Mouse (Mus musculus): ENCODE measurements at regions not wholly inside any gene's neighbourhood (a gene's known extent, or its start where the extent isn't known, plus 50 kb on each side); places are given as distances from the start of the nearest gene placed in this dataset.

GRCm38 (mm10) chr12:99634726-99635125 lies 71.3 kb upstream of the Foxn3 start:
- in situ Hi-C loops (cut with MboI; ENCODE audit: low sequenced_read_pairs in 2 of 2, unreplicated experiment in 2 of 2): no loop called here
- H3K9me3 ChIP-seq (ENCODE audit: control insufficient read depth, insufficient read depth, low read depth, low read length): no peaks in the 10 kb centered on the region
- H3K4me1 ChIP-seq (ENCODE audit: control insufficient read depth in 2 of 2, insufficient read depth in 2 of 2, low read length in 2 of 2, poor library complexity in 1 of 2): 0 out of 4 replicates have a peak, but pooled peaks cover 0 to under 1% of the 10 kb centered on the region in 2 experiments
- no peak overlapping the region for H3K4me3 ChIP-seq (ENCODE audit: insufficient read depth in 1 of 2, low read depth in 1 of 2, low read length in 2 of 2, poor library complexity in 1 of 2, severe bottlenecking in 1 of 2)
- H3K9ac ChIP-seq (ENCODE audit: insufficient read depth, low read depth, low read length, poor library complexity, severe bottlenecking): no peak overlapping the region
- no peaks in the 10 kb centered on the region for H3K36me3 ChIP-seq (ENCODE audit: control insufficient read depth, insufficient read depth, low read length, poor library complexity, severe bottlenecking)
- no peak for TF ChIP-seq MAFK (IDR thresholded peaks at IDR 0.05; ENCODE audit: insufficient read depth, low read depth, low read length)
- no peak for TF ChIP-seq ZC3H11A (IDR thresholded peaks at IDR 0.05; ENCODE audit: borderline replicate concordance, low read depth, low read length)
- TF ChIP-seq ZNF384 (IDR thresholded peaks at IDR 0.05; ENCODE audit: low read depth, low read length): no peak
- TF ChIP-seq HCFC1 (IDR thresholded peaks at IDR 0.05; ENCODE audit: borderline replicate concordance, insufficient read depth, low read length): no peak
- no peak for TF ChIP-seq CHD2 (IDR thresholded peaks at IDR 0.05; ENCODE audit: low read depth, low read length)
- no peak for DNase-seq (ENCODE audit: low read depth, low spot score)
- H3K27ac ChIP-seq (ENCODE audit: insufficient read depth, low read depth, low read length, poor library complexity, severe bottlenecking): no peak overlapping the region

GRCm38 (mm10) chr12:99633678-99634077 lies 70.3 kb upstream of the Foxn3 start:
- H3K9ac ChIP-seq (ENCODE audit: insufficient read depth, low read depth, low read length, poor library complexity, severe bottlenecking): no peak overlapping the region
- H3K4me1 ChIP-seq (ENCODE audit: control insufficient read depth in 2 of 2, insufficient read depth in 2 of 2, low read length in 2 of 2, poor library complexity in 1 of 2): no peaks in the 10 kb centered on the region
- TF ChIP-seq CHD2 (IDR thresholded peaks at IDR 0.05; ENCODE audit: low read depth, low read length): no peak
- TF ChIP-seq MAFK (IDR thresholded peaks at IDR 0.05; ENCODE audit: insufficient read depth, low read depth, low read length): no peak
- TF ChIP-seq ZNF384 (IDR thresholded peaks at IDR 0.05; ENCODE audit: low read depth, low read length): no peak
- no peak for TF ChIP-seq ZC3H11A (IDR thresholded peaks at IDR 0.05; ENCODE audit: borderline replicate concordance, low read depth, low read length)
- no peak for TF ChIP-seq HCFC1 (IDR thresholded peaks at IDR 0.05; ENCODE audit: borderline replicate concordance, insufficient read depth, low read length)
- H3K4me3 ChIP-seq (ENCODE audit: insufficient read depth in 1 of 2, low read depth in 1 of 2, low read length in 2 of 2, poor library complexity in 1 of 2, severe bottlenecking in 1 of 2): no peak overlapping the region
- no peaks in the 10 kb centered on the region for H3K9me3 ChIP-seq (ENCODE audit: control insufficient read depth, insufficient read depth, low read depth, low read length)
- no peak for DNase-seq (ENCODE audit: low read depth, low spot score)
- no peak overlapping the region for H3K27ac ChIP-seq (ENCODE audit: insufficient read depth, low read depth, low read length, poor library complexity, severe bottlenecking)
- no peaks in the 10 kb centered on the region for H3K36me3 ChIP-seq (ENCODE audit: control insufficient read depth, insufficient read depth, low read length, poor library complexity, severe bottlenecking)
- in situ Hi-C loops (cut with MboI; ENCODE audit: low sequenced_read_pairs in 2 of 2, unreplicated experiment in 2 of 2): no loop called here

- in situ Hi-C loops (cut with MboI; ENCODE audit: low sequenced_read_pairs in 2 of 2, unreplicated experiment in 2 of 2): no loop called here
- Histone ChIP-seq H3K27ac (ENCODE audit: insufficient read depth, low read depth, low read length, poor library complexity, severe bottlenecking) (no peak overlapping the region), H3K9me3 (ENCODE audit: control insufficient read depth, insufficient read depth, low read depth, low read length) (no peaks in the 10 kb centered on the region), H3K4me1 (ENCODE audit: control insufficient read depth in 2 of 2, insufficient read depth in 2 of 2, low read length in 2 of 2, poor library complexity in 1 of 2) (no peaks in the 10 kb centered on the region), H3K36me3 (ENCODE audit: control insufficient read depth, insufficient read depth, low read length, poor library complexity, severe bottlenecking) (no peaks in the 10 kb centered on the region), H3K4me3 (ENCODE audit: insufficient read depth in 1 of 2, low read depth in 1 of 2, low read length in 2 of 2, poor library complexity in 1 of 2, severe bottlenecking in 1 of 2) (no peak overlapping the region), H3K9ac (ENCODE audit: insufficient read depth, low read depth, low read length, poor library complexity, severe bottlenecking) (no peak overlapping the region)
- no peak for DNase-seq (ENCODE audit: low read depth, low spot score)
- TF ChIP-seq CHD2 (IDR thresholded peaks at IDR 0.05; ENCODE audit: low read depth, low read length): no peak
- TF ChIP-seq HCFC1 (IDR thresholded peaks at IDR 0.05; ENCODE audit: borderline replicate concordance, insufficient read depth, low read length): no peak
- no peak for TF ChIP-seq ZNF384 (IDR thresholded peaks at IDR 0.05; ENCODE audit: low read depth, low read length)
- TF ChIP-seq MAFK (IDR thresholded peaks at IDR 0.05; ENCODE audit: insufficient read depth, low read depth, low read length): no peak
- no peak for TF ChIP-seq ZC3H11A (IDR thresholded peaks at IDR 0.05; ENCODE audit: borderline replicate concordance, low read depth, low read length)
Measured at GRCm38 (mm10) chr12:99632988-99633387, 69.6 kb upstream of the Foxn3 start.

DNA sequence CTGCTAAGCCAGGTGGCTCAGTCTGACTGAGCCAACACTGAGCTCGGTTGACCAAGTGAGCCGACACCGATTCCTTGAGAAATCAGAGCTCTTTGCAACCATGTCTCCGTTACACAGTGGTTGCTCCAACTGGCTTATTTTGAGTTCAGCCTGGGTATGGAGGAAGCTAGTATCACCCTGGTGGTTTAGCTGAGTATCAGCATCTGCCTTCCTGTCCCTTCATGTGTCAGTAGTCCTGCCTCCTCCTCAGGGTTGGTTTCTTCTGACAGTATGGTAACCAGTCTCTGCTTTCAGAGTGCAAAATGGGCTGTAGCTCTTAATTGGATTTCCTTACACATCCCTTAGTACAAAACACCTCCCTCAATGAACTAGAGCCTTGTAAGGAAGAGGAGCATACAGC lies 66.2 kb upstream of the Foxn3 start:
- Histone ChIP-seq H3K9ac (ENCODE audit: insufficient read depth, low read depth, low read length, poor library complexity, severe bottlenecking) (no peak overlapping the region), H3K9me3 (ENCODE audit: control insufficient read depth, insufficient read depth, low read depth, low read length) (no peaks in the 10 kb centered on the region), H3K27ac (ENCODE audit: insufficient read depth, low read depth, low read length, poor library complexity, severe bottlenecking) (no peak overlapping the region), H3K4me1 (ENCODE audit: control insufficient read depth in 2 of 2, insufficient read depth in 2 of 2, low read length in 2 of 2, poor library complexity in 1 of 2) (0 out of 4 replicates have a peak, but pooled peaks cover 0 to 2% of the 10 kb centered on the region in 2 experiments), H3K36me3 (ENCODE audit: control insufficient read depth, insufficient read depth, low read length, poor library complexity, severe bottlenecking) (no peaks in the 10 kb centered on the region), H3K4me3 (ENCODE audit: insufficient read depth in 1 of 2, low read depth in 1 of 2, low read length in 2 of 2, poor library complexity in 1 of 2, severe bottlenecking in 1 of 2) (no peak overlapping the region)
- TF ChIP-seq CHD2 (IDR thresholded peaks at IDR 0.05; ENCODE audit: low read depth, low read length): no peak
- TF ChIP-seq HCFC1 (IDR thresholded peaks at IDR 0.05; ENCODE audit: borderline replicate concordance, insufficient read depth, low read length): no peak
- TF ChIP-seq ZC3H11A (IDR thresholded peaks at IDR 0.05; ENCODE audit: borderline replicate concordance, low read depth, low read length): no peak
- in situ Hi-C loops (cut with MboI; ENCODE audit: low sequenced_read_pairs in 2 of 2, unreplicated experiment in 2 of 2): no loop called here
- DNase-seq (ENCODE audit: low read depth, low spot score): no peak

GRCm38 (mm10) chr12:99628421-99628820 lies 65.0 kb upstream of the Foxn3 start:
- Histone ChIP-seq H3K9ac (ENCODE audit: insufficient read depth, low read depth, low read length, poor library complexity, severe bottlenecking) (no peak overlapping the region), H3K36me3 (ENCODE audit: control insufficient read depth, insufficient read depth, low read length, poor library complexity, severe bottlenecking) (no peaks in the 10 kb centered on the region), H3K4me1 (ENCODE audit: control insufficient read depth in 2 of 2, insufficient read depth in 2 of 2, low read length in 2 of 2, poor library complexity in 1 of 2) (0 out of 4 replicates have a peak, but pooled peaks cover 0 to 2% of the 10 kb centered on the region in 2 experiments), H3K27ac (ENCODE audit: insufficient read depth, low read depth, low read length, poor library complexity, severe bottlenecking) (no peak overlapping the region), H3K4me3 (ENCODE audit: insufficient read depth in 1 of 2, low read depth in 1 of 2, low read length in 2 of 2, poor library complexity in 1 of 2, severe bottlenecking in 1 of 2) (no peak overlapping the region), H3K9me3 (ENCODE audit: control insufficient read depth, insufficient read depth, low read depth, low read length) (no peaks in the 10 kb centered on the region)
- in situ Hi-C loops (cut with MboI; ENCODE audit: low sequenced_read_pairs in 2 of 2, unreplicated experiment in 2 of 2): no loop called here
- TF ChIP-seq CHD2 (IDR thresholded peaks at IDR 0.05; ENCODE audit: low read depth, low read length) (no peak), HCFC1 (IDR thresholded peaks at IDR 0.05; ENCODE audit: borderline replicate concordance, insufficient read depth, low read length) (no peak), ZNF384 (IDR thresholded peaks at IDR 0.05; ENCODE audit: low read depth, low read length) (no peak), MAFK (IDR thresholded peaks at IDR 0.05; ENCODE audit: insufficient read depth, low read depth, low read length) (no peak), ZC3H11A (IDR thresholded peaks at IDR 0.05; ENCODE audit: borderline replicate concordance, low read depth, low read length) (no peak)
- DNase-seq (ENCODE audit: low read depth, low spot score): no peak
